Comparison of ENCODE assay signal across 16 mouse cellular contexts in the genomic region with DNA sequence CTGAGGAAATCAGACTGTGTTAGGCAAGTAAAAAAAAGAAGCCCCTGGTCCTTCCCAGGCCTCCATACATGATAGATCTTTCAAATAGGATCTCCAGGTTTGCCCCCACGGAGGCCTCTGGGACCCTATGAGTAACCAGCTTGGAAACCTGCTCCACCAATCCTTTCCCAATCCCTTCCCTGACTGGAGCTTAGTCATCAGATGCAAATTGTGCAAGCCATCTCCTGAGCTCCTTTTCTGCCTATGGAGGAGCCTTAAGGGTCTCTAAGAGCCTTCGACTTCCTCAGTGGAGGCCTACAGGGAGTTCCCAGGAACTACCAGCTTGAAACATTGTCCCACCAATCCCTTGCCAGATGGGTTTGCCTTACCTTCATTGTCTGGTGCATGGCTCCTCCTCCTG.
"Had no signal": no experiment of that assay in that cellular context is flagged by ENCODE, and none has a peak within 500 bp of the region (broad histone marks: within the 10 kb centered on the region; RNA-seq: fewer than 3 reads in every experiment).

No protein-coding gene starts in this region.

- H3K4me3 ChIP-seq: neural tube, embryonic 13.5 days; neural tube, embryonic 15.5 days; stomach, embryonic 15.5 days had no signal

- H3K4me1 ChIP-seq: neural tube, embryonic 13.5 days; neural tube, embryonic 15.5 days; stomach, embryonic 15.5 days had no signal

- H3K9ac ChIP-seq: neural tube, embryonic 13.5 days; neural tube, embryonic 15.5 days; stomach, embryonic 15.5 days had no signal

- H3K27ac ChIP-seq: neural tube, embryonic 13.5 days; neural tube, embryonic 15.5 days; stomach, embryonic 15.5 days; stomach, postnatal 0 days had no signal

- H3K9me3 ChIP-seq: neural tube, embryonic 13.5 days; neural tube, embryonic 15.5 days; stomach, embryonic 15.5 days had no signal

- H3K36me3 ChIP-seq: neural tube, embryonic 13.5 days; neural tube, embryonic 15.5 days; stomach, embryonic 15.5 days had no signal

- H3K27me3 ChIP-seq: neural tube, embryonic 13.5 days; neural tube, embryonic 15.5 days; stomach, embryonic 15.5 days had no signal

- DNase-seq: retina, postnatal 1 day; right cerebral cortex, adult 18-20 months; right cerebral cortex, postnatal 14 days; right cerebral cortex, postnatal 25 days; right cerebral cortex, postnatal 4 days; spleen, adult 18-20 months; thymus, adult 18-20 months; thymus, adult 2 months; thymus, postnatal 14 days; thymus, postnatal 25 days; thymus, postnatal 36 days; thymus, postnatal 4 days had no signal

- H3K4me2 ChIP-seq: neural tube, embryonic 13.5 days; neural tube, embryonic 15.5 days; stomach, embryonic 15.5 days had no signal
